Mouse (Mus musculus) layer of hippocampus, adult 9-10 months (tissue): Measurements from ENCODE around the gene Gm43951.

Experiments used
- DNase-seq: peaks from one replicate; pipeline ENCODE4 v3.0.0; 2022; ENCODE audit warnings: low spot score

The Gm43951 gene

GRCm38 (mm10) chr11:72206341-72207203, at the start of gene Gm43951:
Gene Gm43951, minus strand, starts transcription at chr11:72206840.
- DNase-seq: no peak

GRCm38 (mm10) chr11:72256441-72256840, 49.8 kb upstream of the Gm43951 start:
- no peak for DNase-seq

- no peak for DNase-seq
Measured at GRCm38 (mm10) chr11:72255629-72256028, 49.0 kb upstream of the Gm43951 start.

- DNase-seq: no peak
Measured at GRCm38 (mm10) chr11:72245196-72245753, 38.6 kb upstream of the Gm43951 start.

- DNase-seq: no peak
Measured at GRCm38 (mm10) chr11:72240062-72240860, 33.6 kb upstream of the Gm43951 start.

- DNase-seq: peak; percentile 29
Measured at GRCm38 (mm10) chr11:72234013-72234412, 27.4 kb upstream of the Gm43951 start.

- DNase-seq: no peak
Measured at GRCm38 (mm10) chr11:72232991-72233390, 26.4 kb upstream of the Gm43951 start.

- no peak for DNase-seq
Measured at GRCm38 (mm10) chr11:72232068-72232467, 25.4 kb upstream of the Gm43951 start.

- DNase-seq: no peak
Measured at GRCm38 (mm10) chr11:72228513-72228912, 21.9 kb upstream of the Gm43951 start.

- DNase-seq: no peak
Measured at GRCm38 (mm10) chr11:72226901-72227300, 20.3 kb upstream of the Gm43951 start.

GRCm38 (mm10) chr11:72226020-72226791, 19.6 kb upstream of the Gm43951 start:
- DNase-seq: no peak

- DNase-seq: peak; percentile 77
Measured at GRCm38 (mm10) chr11:72224865-72225264, 18.2 kb upstream of the Gm43951 start.

- DNase-seq: no peak
Measured at GRCm38 (mm10) chr11:72223414-72223813, 16.8 kb upstream of the Gm43951 start.

- peak; percentile 58 for DNase-seq
Measured at GRCm38 (mm10) chr11:72221278-72221677, 14.6 kb upstream of the Gm43951 start.

- DNase-seq: no peak
Measured at GRCm38 (mm10) chr11:72217116-72217515, 10.5 kb upstream of the Gm43951 start.

GRCm38 (mm10) chr11:72215410-72215797, 8.8 kb upstream of the Gm43951 start, which contains the start of gene Med31:
Gene Med31, minus strand, starts transcription at chr11:72215592.
- DNase-seq: no peak

- peak; percentile 88 for DNase-seq
Measured at GRCm38 (mm10) chr11:72214591-72215409, 8.2 kb upstream of the Gm43951 start.

GRCm38 (mm10) chr11:72207834-72208377, 1.3 kb upstream of the Gm43951 start:
- no peak for DNase-seq

GRCm38 (mm10) chr11:72207204-72207833, 679 bp upstream of the Gm43951 start, which contains the start of the genes 4933427D14Rik and Txndc17:
Gene 4933427D14Rik, minus strand, starts transcription at chr11:72207459.
Gene Txndc17, plus strand, starts transcription at chr11:72207547.
- DNase-seq: peak; percentile 60

- DNase-seq: no peak
Measured at GRCm38 (mm10) chr11:72205256-72205655, 1.4 kb downstream of the Gm43951 start.
